Mouse (Mus musculus): ENCODE data around the gene Mybpc3. TPM values are rescaled to one million over a fixed set of nuclear protein-coding genes. Genes with fewer than 3 reads are reported as not detected.
A peak's percentile ranks its signal among the peaks of the same experiment; 100 is the strongest.

Gene Mybpc3
- polyA plus RNA-seq, 1 experiment from 2014 or later = 1,047 TPM

- peaks cover 6% of the 10 kb centered on the region; the same call in 1 of the 2 replicates for H3K4me1 ChIP-seq (replicated peaks)
- H3K27me3 ChIP-seq (replicated peaks) = no peaks in the 10 kb centered on the region
- WGBS = 76% methylated on average over 8 of the region's 8 CpGs
- H3K9me3 ChIP-seq (replicated peaks) = no peaks in the 10 kb centered on the region
- no peak for ATAC-seq (ENCODE audit: insufficient number of reproducible peaks, low FRiP score)
- H3K36me3 ChIP-seq = no peaks in the 10 kb centered on the region
- no peak overlapping the region for H3K4me3 ChIP-seq
- no peak overlapping the region for H3K4me2 ChIP-seq
- no peak overlapping the region for H3K9ac ChIP-seq
- no peak overlapping the region for H3K27ac ChIP-seq (ENCODE audit: poor library complexity, severe bottlenecking)
These were observed 37.0 kb upstream of the Mybpc3 start for GRCm38 (mm10) chr2:91080784-91081513.

- H3K36me3 ChIP-seq = no peaks in the 10 kb centered on the region
- no peak within 1 kb of the TSS for H3K4me2 ChIP-seq
- no peaks in the 10 kb centered on the region for H3K27me3 ChIP-seq (replicated peaks)
- no peak within 1 kb of the TSS for H3K27ac ChIP-seq (ENCODE audit: poor library complexity, severe bottlenecking)
- no peak for ATAC-seq (ENCODE audit: insufficient number of reproducible peaks, low FRiP score)
- 0 out of 2 replicates have a peak within 1 kb of the TSS, but pooled peaks have one; percentile 22 for H3K9ac ChIP-seq
- H3K4me1 ChIP-seq (replicated peaks) = peaks cover 6% of the 10 kb centered on the region; the same call in 1 of the 2 replicates
- H3K4me3 ChIP-seq = no peak within 1 kb of the TSS
- no peaks in the 10 kb centered on the region for H3K9me3 ChIP-seq (replicated peaks)
- 81% methylated on average over 13 of the region's 13 CpGs for WGBS
These were observed 35.9 kb upstream of the Mybpc3 start, which contains the start of gene Spi1 for GRCm38 (mm10) chr2:91081775-91082695. Gene Spi1 (plus strand): TSS chr2:91082390.

GRCm38 (mm10) chr2:91082844-91083243 lies 35.1 kb upstream of the Mybpc3 start:
- Histone ChIP-seq H3K4me2 (no peak overlapping the region), H3K27ac (ENCODE audit: poor library complexity, severe bottlenecking) (no peak overlapping the region), H3K9ac (no peak overlapping the region), H3K4me1 (replicated peaks) (peaks cover 6% of the 10 kb centered on the region; the same call in 1 of the 2 replicates), H3K27me3 (replicated peaks) (no peaks in the 10 kb centered on the region), H3K9me3 (replicated peaks) (no peaks in the 10 kb centered on the region), H3K4me3 (no peak overlapping the region), H3K36me3 (no peaks in the 10 kb centered on the region)
- ATAC-seq (ENCODE audit: insufficient number of reproducible peaks, low FRiP score) = peak; percentile 42
- 54% methylated on average over 11 of the region's 11 CpGs for WGBS

- Histone ChIP-seq H3K27ac (ENCODE audit: poor library complexity, severe bottlenecking) (no peak overlapping the region), H3K4me1 (replicated peaks) (peaks cover 6% of the 10 kb centered on the region; the same call in 1 of the 2 replicates), H3K4me3 (no peak overlapping the region), H3K9me3 (replicated peaks) (no peaks in the 10 kb centered on the region), H3K9ac (no peak overlapping the region), H3K4me2 (no peak overlapping the region), H3K27me3 (replicated peaks) (no peaks in the 10 kb centered on the region), H3K36me3 (no peaks in the 10 kb centered on the region)
- 58% methylated on average over 1 of the region's 1 CpGs for WGBS
- ATAC-seq (ENCODE audit: insufficient number of reproducible peaks, low FRiP score) = no peak
These were observed 34.5 kb upstream of the Mybpc3 start for GRCm38 (mm10) chr2:91083366-91083940.

GRCm38 (mm10) chr2:91084179-91084820 lies 33.6 kb upstream of the Mybpc3 start:
- H3K27ac ChIP-seq (ENCODE audit: poor library complexity, severe bottlenecking) = no peak overlapping the region
- no peak for ATAC-seq (ENCODE audit: insufficient number of reproducible peaks, low FRiP score)
- no peaks in the 10 kb centered on the region for H3K36me3 ChIP-seq

GRCm38 (mm10) chr2:91085494-91086391 lies 32.2 kb upstream of the Mybpc3 start:
- 86% methylated on average over 14 of the region's 14 CpGs for WGBS
- Histone ChIP-seq H3K9me3 (replicated peaks) (no peaks in the 10 kb centered on the region), H3K9ac (no peak overlapping the region), H3K27ac (ENCODE audit: poor library complexity, severe bottlenecking) (no peak overlapping the region), H3K4me2 (no peak overlapping the region), H3K36me3 (no peaks in the 10 kb centered on the region), H3K4me3 (no peak overlapping the region), H3K27me3 (replicated peaks) (no peaks in the 10 kb centered on the region), H3K4me1 (replicated peaks) (no peaks in the 10 kb centered on the region)
- ATAC-seq (ENCODE audit: insufficient number of reproducible peaks, low FRiP score) = no peak

More at GRCm38 (mm10) chr2:91084179-91084820, 33.6 kb upstream of the Mybpc3 start:
- H3K9me3 ChIP-seq (replicated peaks) = no peaks in the 10 kb centered on the region
- H3K4me3 ChIP-seq = no peak overlapping the region
- 76% methylated on average over 15 of the region's 15 CpGs for WGBS
- no peak overlapping the region for H3K9ac ChIP-seq
- no peak overlapping the region for H3K4me2 ChIP-seq
- 0 out of 2 replicates have a peak, but pooled peaks cover under 1% of the 10 kb centered on the region for H3K4me1 ChIP-seq (replicated peaks)
- no peaks in the 10 kb centered on the region for H3K27me3 ChIP-seq (replicated peaks)

GRCm38 (mm10) chr2:91086392-91087237 lies 31.3 kb upstream of the Mybpc3 start:
- Histone ChIP-seq H3K4me1 (replicated peaks) (no peaks in the 10 kb centered on the region), H3K36me3 (no peaks in the 10 kb centered on the region), H3K9ac (no peak overlapping the region), H3K9me3 (replicated peaks) (no peaks in the 10 kb centered on the region), H3K4me3 (no peak overlapping the region), H3K4me2 (no peak overlapping the region), H3K27ac (ENCODE audit: poor library complexity, severe bottlenecking) (no peak overlapping the region), H3K27me3 (replicated peaks) (no peaks in the 10 kb centered on the region)
- 72% methylated on average over 9 of the region's 9 CpGs for WGBS
- no peak for ATAC-seq (ENCODE audit: insufficient number of reproducible peaks, low FRiP score)

- H3K27ac ChIP-seq (ENCODE audit: poor library complexity, severe bottlenecking) = no peak overlapping the region
- no peak for ATAC-seq (ENCODE audit: insufficient number of reproducible peaks, low FRiP score)
- no peak overlapping the region for H3K4me2 ChIP-seq
- no peaks in the 10 kb centered on the region for H3K9me3 ChIP-seq (replicated peaks)
- 80% methylated on average over 9 of the region's 9 CpGs for WGBS
- no peak overlapping the region for H3K9ac ChIP-seq
- no peak overlapping the region for H3K4me3 ChIP-seq
- no peaks in the 10 kb centered on the region for H3K27me3 ChIP-seq (replicated peaks)
- H3K36me3 ChIP-seq = no peaks in the 10 kb centered on the region
- no peaks in the 10 kb centered on the region for H3K4me1 ChIP-seq (replicated peaks)
These were observed 30.5 kb upstream of the Mybpc3 start for GRCm38 (mm10) chr2:91087453-91087852.

- H3K9ac ChIP-seq = no peak overlapping the region
These were observed 29.0 kb upstream of the Mybpc3 start for GRCm38 (mm10) chr2:91088987-91089386.

More at GRCm38 (mm10) chr2:91088987-91089386, 29.0 kb upstream of the Mybpc3 start:
- H3K27me3 ChIP-seq (replicated peaks) = no peaks in the 10 kb centered on the region
- no peak for ATAC-seq (ENCODE audit: insufficient number of reproducible peaks, low FRiP score)
- WGBS = 73% methylated on average over 9 of the region's 9 CpGs
- no peak overlapping the region for H3K4me3 ChIP-seq
- no peak overlapping the region for H3K4me2 ChIP-seq
- no peaks in the 10 kb centered on the region for H3K4me1 ChIP-seq (replicated peaks)
- H3K36me3 ChIP-seq = no peaks in the 10 kb centered on the region
- no peak overlapping the region for H3K27ac ChIP-seq (ENCODE audit: poor library complexity, severe bottlenecking)
- no peaks in the 10 kb centered on the region for H3K9me3 ChIP-seq (replicated peaks)
